Mouse (Mus musculus) adrenal gland, postnatal 25 days (tissue): ENCODE measurements around the gene Lrmda. TPM values are rescaled to one million over a fixed set of nuclear protein-coding genes. Genes with fewer than 3 reads are reported as not detected.

Experiments used
- DNase-seq: peaks from one replicate; pipeline ENCODE4 v3.0.0; 2021; ENCODE audit warnings: mixed read lengths
- total RNA-seq: library from RNA; stranded (reverse); gene quantifications from 2 replicates; pipeline ENCODE4 v1.2.3, GENCODE M21; 2021

Lrmda gene
- total RNA-seq, 1 experiment from 2014 or later, result 5.6 TPM

DNA sequence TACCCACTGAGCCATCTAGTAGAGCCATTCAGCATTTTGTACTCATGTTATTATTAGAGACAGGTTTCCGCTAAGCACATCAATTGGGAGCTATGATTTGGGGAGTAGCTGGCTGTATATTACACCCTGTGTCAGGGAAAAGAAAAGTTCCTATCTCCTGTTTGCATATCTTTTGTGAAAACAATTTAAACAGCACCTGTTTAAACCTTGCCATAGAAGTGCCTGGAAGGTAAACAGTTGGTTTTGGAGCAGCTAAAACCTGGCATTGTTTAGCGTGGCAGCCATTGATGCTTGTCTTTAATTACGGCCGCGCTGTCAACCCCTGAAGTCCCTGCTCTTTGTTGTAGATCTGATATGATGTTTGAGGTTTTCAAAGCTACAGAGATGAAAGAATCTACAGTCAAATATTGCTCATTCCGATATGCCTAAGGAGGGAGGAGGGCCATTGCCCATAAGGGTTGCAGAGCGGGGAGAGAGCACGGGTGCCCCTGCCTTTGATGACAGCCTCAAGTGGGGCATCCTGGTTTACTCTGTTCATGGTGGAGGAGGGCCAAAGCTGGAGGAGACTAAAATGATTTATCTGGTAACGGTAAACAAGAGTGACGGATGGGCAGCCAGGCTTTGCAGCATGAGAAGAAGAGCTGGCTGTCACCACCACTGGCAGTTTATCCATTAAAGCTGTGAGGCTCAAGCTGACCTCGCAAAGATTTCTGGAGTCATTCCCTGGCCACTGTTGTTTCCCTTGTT is 306.9 kb downstream of the Lrmda start:
- DNase-seq, result no peak

DNA sequence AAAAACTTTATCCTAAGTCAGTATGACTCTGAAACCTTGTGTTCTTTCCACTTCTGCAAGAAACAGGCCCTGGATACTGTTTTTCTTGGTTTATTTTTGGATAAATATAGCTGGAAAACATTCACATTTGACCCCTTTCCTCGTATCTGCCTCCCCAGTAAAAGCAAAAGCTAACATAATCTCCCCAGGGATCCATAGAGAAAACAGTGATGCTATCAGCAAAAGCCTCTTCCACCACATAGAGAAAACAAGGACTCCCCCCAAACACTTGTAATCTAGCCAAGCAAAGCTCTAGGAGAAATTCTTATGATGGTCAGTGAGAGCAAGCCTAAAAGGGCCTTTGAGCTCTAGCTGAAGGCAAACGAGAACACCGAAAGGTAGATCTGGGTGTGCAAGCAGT is 309.7 kb downstream of the Lrmda start:
- no peak for DNase-seq

DNA sequence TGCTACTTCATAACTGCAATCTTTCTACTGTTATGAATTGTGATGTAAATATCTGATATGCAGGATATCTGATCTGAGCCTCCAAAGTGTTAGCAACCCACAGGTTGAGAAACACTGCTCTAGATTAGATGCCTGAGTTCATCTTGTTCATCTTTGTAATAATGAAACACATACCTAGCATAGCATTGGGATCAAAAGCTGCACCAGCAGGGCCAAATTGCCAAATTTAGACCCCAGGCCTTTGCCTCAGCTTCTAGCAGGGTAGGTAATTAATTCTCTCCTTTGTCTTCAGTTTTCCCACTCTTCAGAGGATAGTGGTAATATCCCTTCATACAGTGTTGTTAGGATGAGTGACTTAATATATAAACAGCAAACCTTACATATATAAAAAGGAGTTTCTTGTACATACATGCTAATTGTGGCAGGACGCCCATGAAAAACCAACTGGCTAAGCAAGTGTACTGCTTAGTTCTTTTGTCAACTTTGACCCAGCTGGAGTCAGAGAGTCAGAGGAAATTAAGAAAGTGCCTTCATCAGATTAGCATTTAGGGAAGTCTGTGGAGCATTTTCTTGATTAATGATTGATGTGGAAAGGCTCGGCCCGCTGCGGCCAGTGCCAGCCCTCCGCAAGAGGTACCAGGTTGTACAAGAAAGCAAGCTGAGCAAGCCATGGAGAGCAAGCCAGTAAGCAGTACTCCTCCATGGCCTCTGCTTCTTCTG is 315.7 kb downstream of the Lrmda start:
- DNase-seq, result no peak

DNA sequence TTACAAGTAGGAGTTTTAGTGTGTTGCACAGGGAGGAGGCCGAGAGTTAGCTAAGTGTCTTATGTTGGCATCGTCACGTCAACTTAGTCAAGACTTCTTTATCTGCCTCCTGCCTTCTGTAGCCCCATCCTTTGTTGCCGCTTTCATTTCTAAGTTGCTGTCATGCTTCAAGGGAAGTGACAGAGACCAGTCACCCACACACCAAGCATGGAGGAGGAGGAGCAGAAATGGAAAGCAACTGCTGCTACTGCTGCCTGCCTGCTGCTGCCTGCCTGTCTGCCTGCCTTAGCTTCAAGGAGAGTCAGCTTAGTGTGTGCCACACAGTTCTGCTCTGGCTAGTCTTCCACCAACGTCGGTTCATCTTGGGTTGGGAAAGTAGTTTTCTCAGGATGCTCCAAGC is 319.7 kb downstream of the Lrmda start:
- no peak for DNase-seq

DNA sequence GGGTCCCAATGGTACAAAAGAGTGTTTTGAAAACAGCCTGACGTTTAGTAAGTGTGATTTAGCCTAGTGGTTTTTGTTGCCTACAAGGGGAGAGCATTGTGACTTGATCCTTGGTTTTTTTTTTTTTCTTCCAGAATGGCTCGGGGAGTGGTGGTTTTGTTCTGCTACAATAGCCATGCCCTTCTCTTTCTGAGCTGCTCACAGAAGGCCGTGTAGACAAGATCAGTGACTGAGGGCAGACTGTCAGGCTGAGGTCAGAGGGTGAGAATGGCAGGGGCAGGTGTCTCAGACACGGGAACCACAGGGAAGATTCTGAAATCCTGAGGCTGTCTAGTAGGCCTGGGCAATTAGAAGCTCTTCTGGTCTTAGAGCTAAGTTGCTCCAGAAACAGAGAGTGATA is 323.8 kb downstream of the Lrmda start:
- no peak for DNase-seq

DNA sequence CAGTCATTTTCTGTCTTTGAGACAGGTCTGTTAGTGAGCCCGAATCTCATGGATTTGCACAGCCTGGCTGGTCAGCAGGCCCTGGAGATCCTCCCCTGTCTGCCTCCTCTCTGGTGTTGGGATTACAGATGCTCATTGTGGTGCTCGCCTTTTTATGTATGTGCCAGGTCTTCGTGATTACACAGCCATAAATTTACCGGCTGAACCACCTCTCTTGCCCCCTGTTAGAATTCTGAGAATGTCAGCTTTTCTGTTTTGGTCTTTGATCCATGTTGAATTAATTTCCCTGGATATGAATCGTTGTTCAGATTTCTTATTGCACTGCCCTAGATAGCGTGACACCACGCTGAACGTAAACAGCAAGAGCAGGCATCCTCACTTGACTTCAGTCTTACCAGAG is 325.7 kb downstream of the Lrmda start:
- DNase-seq, result no peak

DNA sequence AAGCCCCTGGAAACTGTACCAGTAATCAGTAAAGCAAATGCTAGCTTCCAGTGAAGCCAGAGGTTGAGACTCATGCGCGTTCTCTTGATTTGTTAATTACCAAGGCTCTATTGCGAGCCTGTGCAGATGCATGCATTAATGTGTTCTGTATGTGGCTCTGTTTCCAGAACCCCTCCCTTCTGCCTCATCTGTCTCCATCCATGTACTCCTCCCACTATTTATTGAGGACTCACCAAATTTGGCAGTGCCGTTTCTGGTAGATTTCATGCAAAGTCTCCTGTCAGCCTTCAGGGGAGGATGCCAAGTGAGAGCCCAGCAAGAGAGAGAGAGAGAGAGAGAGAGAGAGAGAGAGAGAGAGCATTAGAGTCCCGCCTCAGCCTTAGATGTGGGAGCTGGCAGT is 334.1 kb downstream of the Lrmda start:
- DNase-seq, result no peak

DNA sequence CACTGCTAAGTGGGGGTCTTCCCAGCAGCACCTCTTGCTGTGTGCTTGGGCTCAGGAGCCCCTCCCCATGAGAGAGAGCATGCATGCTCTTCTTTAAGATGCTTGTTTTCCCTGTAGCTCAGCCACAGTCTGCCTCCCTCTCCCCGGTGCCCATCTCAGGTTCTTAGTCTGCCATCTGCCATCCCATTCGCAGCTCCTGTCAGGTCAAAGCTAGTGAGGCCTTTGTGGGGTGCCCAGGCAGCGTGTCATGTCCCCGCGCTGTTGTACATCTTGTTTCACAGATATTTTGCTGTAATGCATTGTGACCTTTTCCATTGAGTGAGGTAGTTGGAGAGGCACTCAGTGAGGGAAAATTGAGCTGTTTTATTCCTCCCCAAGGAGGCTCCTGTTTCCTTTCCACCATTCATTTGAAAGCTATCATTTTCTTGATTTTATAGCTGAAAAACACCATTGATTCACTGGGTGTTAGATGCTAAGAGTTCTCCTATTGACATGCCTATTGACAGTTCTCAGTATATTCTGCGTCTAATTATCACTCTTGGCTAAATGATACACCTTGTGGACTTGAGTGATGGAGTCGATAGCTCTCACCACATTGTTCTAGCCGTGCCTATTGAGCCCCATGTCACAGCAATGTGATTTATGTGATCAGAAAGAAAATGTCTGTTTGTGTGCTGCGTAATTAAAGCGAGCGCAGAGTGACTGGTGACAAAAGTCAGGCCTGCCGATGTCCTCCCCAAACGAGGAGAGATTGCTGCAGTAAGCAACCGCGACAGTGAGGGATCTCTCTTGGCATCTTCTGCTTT is 335.5 kb downstream of the Lrmda start:
- DNase-seq, result no peak

DNA sequence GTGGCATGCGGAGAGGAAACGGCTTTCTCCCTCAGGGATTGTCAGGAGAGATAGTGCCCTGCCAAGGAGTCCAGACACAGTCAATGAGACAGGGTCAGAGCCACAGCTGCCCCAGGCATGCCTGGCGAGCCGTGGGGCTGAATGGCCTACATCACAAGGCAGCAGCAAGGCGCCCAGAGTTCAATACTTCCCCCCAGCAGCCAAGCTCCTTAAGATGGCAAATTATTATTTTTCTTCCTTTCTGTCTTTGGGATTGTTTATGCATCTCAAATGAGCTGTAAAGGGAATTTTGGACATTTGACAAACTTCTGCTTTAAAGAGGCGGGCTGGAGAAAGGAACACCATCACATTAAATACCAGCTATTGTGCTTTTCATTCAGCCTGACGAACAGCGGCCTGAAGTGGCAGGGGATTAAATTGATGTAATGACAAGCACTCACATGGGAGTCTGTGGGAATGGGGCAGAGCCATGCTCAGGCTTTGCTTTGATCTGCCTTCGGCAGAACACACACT is 338.5 kb downstream of the Lrmda start:
- no peak for DNase-seq

DNA sequence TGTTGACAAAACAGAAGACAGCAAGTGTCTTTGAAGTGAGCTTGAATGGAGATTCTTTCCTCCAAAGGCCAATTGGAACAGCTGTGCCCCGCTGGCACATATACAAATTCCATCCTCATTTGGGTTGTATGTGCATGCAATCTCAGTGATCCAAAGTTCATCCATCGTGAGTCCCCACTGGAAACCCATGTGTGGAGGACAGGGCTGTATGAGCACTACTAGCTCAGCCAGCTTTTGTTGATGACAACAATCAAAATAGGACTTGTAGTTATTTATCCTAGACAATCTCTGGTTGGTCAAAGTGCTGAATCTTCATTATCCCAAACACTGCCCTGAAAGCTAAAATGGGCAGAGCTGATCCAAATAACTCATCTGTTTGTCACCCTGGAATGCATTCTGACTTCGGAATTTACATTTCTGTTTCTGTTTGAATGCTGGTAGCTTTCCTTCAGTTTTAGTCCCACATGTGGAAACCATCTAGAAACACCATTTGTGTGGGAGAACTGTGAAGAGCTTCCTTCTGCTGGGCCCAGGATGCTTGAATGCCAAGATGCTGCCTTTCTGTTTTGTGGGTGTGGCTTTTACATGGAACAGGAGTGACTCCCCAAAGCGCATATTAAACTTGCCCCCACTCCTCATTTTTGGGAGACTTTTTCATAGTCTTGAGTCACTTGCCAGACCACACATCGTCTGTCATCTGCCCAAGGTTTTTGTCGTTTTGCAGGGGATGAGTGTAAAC is 344.7 kb downstream of the Lrmda start:
- no peak for DNase-seq

DNA sequence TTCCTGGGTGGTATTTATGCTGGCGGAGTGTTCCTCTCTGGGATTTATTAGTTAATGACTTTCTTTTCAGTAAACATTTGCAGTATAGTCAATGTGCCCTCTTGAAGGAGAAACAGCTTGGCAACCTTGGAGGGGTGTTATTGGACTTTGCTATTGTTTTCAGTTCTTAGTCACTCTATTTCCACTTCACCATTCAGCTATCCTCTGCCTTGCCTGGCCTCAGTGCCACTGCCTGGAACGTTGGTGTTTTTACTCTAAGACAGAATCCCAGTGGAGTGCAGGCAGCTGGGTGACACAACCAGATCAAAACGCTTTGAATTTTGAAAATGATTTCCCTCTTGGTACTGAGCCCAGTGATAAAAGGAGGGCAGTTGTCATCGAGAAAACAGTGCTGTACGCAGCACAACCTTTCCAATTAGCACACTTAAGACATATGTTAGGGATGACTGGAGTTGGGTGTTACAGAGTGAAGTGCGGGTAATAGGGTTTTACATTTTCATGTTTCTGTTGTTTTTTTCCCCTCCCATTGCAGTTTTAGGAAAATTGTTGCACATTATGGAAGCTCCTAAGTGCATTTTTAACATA is 345.4 kb downstream of the Lrmda start:
- DNase-seq, result no peak

DNA sequence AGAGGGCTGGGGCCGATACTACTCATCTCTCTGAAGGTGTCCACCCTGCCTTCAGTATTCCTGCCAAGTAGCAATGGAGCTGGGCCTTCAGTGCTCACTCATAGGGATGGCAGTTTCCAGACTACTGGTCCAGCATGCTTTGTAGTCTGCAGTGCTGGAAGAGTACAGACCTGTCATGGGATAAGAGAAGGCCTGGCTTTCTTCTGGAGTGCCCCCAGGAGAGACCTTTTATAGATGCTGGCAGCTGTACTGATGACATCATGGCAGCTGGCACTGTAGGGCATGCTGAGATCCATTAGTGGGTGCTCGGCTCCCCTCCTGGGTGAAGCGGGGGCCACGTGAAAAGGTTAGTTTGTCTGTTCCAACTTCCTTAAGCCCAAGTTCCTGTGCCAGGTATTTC is 348.1 kb downstream of the Lrmda start:
- DNase-seq, result no peak

DNA sequence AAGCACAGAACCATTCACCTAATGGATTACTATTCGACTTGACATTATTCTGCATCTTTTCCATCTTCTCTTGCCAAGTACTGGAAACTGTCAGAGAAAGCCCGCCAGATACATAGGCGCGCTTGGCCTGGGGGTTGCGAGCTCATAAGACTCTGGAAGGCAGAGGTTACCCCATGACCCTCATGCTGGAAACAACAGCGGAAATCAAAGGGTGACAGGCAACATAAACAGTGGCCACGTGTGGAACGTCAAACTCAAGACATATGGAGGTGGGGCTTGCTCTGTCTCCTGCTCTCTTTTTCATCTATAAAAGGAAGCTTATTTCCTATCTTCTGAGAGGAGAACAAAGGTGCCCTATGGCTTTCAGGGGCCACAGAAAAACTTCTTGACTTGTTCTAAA is 351.6 kb downstream of the Lrmda start:
- DNase-seq, result no peak

DNA sequence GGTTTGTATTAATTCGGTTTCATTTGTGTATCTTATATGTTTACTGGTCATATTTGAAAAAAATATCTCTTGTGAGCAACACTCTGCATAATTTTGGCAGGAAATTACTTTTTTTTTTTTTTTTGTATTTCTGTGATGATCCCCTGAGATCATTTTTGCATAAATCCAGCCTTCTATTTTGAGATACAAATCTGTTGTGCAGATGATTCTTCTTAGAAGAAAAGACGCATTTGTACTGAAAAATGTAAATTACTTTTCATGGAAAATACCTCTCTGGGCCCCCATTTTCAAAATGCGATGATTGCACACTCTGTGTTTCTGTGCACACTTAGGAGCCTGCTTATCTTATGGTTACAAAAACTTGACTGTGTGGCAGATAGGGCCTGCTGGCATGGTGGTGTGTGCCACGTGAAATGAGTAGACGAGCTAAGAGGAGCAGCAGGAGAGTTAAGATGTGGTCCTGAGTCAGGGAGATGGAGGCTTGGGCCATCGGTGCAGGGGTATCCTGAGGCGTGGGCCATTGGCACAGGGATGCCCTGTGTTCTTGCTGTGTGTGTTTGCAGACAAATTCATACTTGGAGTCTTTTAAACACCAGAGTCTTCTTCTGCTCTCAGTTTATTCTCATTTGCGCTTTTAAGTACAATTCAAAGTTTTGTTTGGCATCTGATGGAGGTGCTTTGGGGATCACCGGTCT is 353.3 kb downstream of the Lrmda start:
- DNase-seq, result no peak

DNA sequence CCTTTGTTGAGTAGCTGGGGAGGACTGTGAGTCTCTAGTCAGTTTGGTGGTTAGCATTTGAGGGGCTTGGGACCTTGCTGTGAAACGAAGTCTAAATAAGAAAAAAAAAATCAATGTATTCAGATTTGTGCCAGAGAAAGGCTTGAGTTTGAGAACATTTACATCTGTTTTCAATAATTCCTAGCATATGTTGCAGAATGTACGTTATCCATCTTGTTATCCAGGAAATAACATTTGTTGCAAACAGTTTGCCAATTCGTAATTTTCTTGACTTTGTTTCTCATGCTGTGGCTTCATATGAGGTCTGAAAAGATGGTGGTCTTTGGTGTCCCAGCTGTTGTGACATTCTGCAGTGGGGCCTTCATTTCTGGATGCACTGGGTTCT is 353.8 kb downstream of the Lrmda start:
- DNase-seq, result no peak

DNA sequence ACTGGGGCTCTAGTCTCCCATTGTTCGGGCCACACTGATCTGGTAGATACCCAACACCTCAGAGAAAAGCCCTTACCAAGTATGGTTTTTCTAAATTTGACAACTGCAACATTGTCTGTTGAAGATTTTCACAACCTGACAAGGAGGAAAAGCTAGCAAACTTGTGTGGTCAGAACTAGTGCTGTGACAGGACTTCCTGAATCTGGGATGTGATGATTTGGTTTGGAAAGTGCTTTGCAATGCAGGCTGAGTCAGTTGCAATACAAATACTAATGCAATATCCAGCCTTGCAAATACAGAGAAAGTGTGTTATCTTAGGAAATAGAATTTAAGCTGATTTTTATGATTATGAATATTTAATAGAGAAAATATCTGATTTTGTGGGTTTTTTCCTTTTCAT is 357.6 kb downstream of the Lrmda start:
- no peak for DNase-seq

DNA sequence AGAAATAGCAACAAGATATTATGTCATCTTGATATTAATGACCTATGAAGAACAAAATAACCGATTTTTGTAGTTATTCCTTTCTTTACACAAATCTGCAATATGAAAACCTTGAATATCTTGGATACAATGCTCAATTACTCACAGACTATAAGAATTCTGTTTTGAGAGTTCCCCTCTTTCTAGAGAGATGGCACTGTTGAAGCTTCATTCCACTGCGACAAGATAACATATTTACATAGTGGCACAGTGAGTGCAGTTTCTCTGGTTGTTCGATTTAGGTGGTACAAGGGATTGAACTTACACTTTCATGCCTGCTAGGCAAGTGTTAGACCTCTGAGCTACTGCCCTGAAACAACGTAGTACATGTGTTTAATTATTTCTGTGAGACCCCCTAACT is 362.6 kb downstream of the Lrmda start:
- DNase-seq, result no peak

DNA sequence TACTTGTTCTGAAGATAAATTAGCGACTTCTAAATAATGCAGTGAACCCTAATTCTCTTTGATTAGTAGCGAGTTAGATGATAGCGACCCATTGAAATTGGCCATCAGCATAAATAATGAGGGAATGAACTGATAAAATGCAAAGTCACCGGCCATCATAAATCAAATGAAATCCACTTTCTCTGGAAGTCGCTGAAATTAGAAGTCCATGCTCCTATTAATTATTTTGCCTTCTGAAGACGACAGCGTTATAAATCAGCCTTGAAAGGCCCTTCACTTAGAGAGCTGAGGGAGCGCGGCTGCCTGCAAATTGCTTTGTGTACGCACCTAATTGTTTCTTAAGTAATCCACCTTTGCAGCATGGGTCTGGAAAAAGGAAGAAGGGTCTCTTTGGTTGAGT is 374.1 kb downstream of the Lrmda start:
- DNase-seq, result no peak

DNA sequence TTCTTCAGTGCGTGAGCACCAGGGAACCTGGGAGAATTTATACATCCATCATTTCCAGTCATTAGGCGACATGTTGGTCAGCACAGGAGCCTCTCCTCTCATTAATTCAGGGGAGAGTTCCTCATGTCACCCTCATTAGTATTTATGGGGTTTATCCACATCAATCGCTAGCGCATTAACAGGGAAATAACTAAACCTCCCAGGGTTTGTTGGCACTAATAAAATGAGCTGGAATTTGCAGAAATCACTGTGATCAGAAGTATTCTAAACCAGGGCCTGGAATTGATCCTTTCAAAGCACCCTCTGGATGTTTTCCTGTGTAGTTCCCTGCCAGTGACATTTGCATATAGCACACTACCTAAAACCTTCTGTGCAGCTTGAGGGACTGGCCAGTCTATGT is 382.9 kb downstream of the Lrmda start:
- DNase-seq, result no peak

DNA sequence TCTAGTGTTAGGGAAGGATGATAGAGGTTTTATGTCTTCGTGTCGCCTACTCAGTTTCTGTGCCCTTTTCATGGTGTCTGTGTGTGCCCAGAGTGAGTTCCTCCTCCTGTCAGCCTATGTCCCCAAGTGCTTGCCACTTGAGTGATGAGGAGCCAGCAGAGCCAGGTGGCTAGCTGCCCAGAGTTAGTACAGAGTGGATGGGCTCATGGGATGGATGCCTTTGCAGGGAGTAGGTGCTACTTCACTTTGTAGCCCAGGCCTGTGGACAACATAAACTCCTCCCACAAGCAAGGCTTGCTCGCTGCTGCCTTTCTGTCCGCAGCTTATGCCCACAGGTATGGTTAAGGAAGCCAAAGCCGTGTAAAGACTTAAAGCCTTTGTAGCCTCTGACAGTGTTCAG is 387.1 kb downstream of the Lrmda start:
- DNase-seq, result peak; percentile 2

DNA sequence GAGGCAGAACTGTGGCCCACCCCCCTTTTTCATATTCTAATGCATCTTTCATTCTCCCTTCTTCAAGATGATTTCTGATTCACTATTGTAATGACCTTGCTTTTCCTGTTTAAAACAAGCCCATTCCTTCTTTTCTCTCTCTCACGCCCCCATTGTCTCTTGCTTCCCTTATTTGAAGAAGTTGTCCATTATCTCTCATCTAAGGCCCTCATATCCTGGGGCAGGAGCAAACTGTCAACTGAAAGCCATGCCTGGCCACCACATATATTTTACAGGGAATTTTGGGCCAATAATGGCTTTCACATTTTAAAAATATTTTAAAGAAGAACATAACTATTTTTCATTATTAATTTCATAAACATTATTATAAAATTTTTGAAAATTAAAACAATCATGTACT is 391.3 kb downstream of the Lrmda start:
- DNase-seq, result no peak
